Mouse (Mus musculus): ENCODE measurements around the gene Ncan.
A peak's percentile ranks its signal among the peaks of the same experiment; 100 is the strongest.
"Not testable (repeated sequence)": the region's sequence is repeated elsewhere in the genome, so short reads cannot be mapped to it uniquely, and the experiment has no call there.

Gene Ncan

GRCm38 (mm10) chr8:70073682-70074081 lies 47.0 kb downstream of the Ncan start:
- no peak for DNase-seq

- DNase-seq, result no peak
Measured at GRCm38 (mm10) chr8:70073120-70073519, 47.6 kb downstream of the Ncan start.

- DNase-seq, result peak; percentile 14
Measured at GRCm38 (mm10) chr8:70072441-70073069, 48.1 kb downstream of the Ncan start, which contains the start of gene Tm6sf2. Gene Tm6sf2, plus strand, starts transcription at chr8:70072924.

- DNase-seq, result no peak
Measured at GRCm38 (mm10) chr8:70071836-70072440, 48.7 kb downstream of the Ncan start.

- no peak for DNase-seq
Measured at GRCm38 (mm10) chr8:70057721-70058120, 63.0 kb downstream of the Ncan start.

- DNase-seq, result not testable (repeated sequence)
Measured at GRCm38 (mm10) chr8:70050434-70050833, 70.2 kb downstream of the Ncan start.

- no peak for DNase-seq
Measured at GRCm38 (mm10) chr8:70049662-70050061, 71.0 kb downstream of the Ncan start.

- DNase-seq, result no peak
Measured at GRCm38 (mm10) chr8:70043996-70044395, 76.7 kb downstream of the Ncan start.
